Mouse (Mus musculus) liver, embryonic 15.5 days (tissue): ENCODE results near the gene Ralgapa2. TPM values are rescaled to one million over a fixed set of nuclear protein-coding genes. Genes with fewer than 3 reads are reported as not detected.
A peak's percentile ranks its signal among the peaks of the same experiment; 100 is the strongest.

Experiments used
- ATAC-seq: fragments of 200-750 bp; cut with Nextera tagmentation; 2 replicates; pipeline ENCODE4 v1.8.0; 2017; ENCODE audit warnings: moderate number of reproducible peaks, mild to moderate bottlenecking, moderate library complexity; ENCODE audit not compliant: insufficient read depth
- H3K27ac ChIP-seq: fragments of 300-500 bp; sonication (generic); replicated peaks from 2 replicates; pipeline ENCODE4 v1.5.1; 2015; ENCODE audit warnings: mild to moderate bottlenecking, inconsistent platforms
- H3K27me3 ChIP-seq: fragments of 300-500 bp; sonication (generic); 2 replicates; pipeline ENCODE4 v1.6.1; 2015; ENCODE audit warnings: mild to moderate bottlenecking, inconsistent platforms
- H3K36me3 ChIP-seq: fragments of 300-500 bp; sonication (generic); replicated peaks from 2 replicates; pipeline ENCODE4 v1.6.1; 2015; ENCODE audit warnings: moderate library complexity, mild to moderate bottlenecking, inconsistent platforms
- H3K4me1 ChIP-seq: fragments of 300-500 bp; sonication (generic); replicated peaks from 2 replicates; pipeline ENCODE4 v1.6.1; 2015; ENCODE audit warnings: inconsistent platforms
- H3K4me2 ChIP-seq: fragments of 300-500 bp; sonication (generic); 2 replicates; pipeline ENCODE4 v1.6.1; 2015; ENCODE audit warnings: moderate library complexity, mild to moderate bottlenecking, inconsistent platforms
- H3K4me3 ChIP-seq: fragments of 300-500 bp; sonication (generic); replicated peaks from 2 replicates; pipeline ENCODE4 v1.5.1; 2015; ENCODE audit warnings: mild to moderate bottlenecking, inconsistent platforms
- H3K9ac ChIP-seq: fragments of 300-500 bp; sonication (generic); 2 replicates; pipeline ENCODE4 v1.6.1; 2015; ENCODE audit warnings: moderate library complexity, mild to moderate bottlenecking, inconsistent platforms
- H3K9me3 ChIP-seq: fragments of 300-500 bp; sonication (generic); replicated peaks from 2 replicates; pipeline ENCODE4 v1.6.1; 2016; ENCODE audit warnings: inconsistent platforms
- WGBS: fragments of 180-500 bp; shearing (Covaris S2); methylation state at CpG from one replicate; pipeline ENCODE4 v1.1.7; 2015; ENCODE audit warnings: mixed read lengths; ENCODE audit not compliant: insufficient replicate concordance; 5-methylcytosine and 5-hydroxymethylcytosine counted together
- polyA plus RNA-seq: library from polyadenylated mRNA; unstranded; fragments of >200 nt; fragmentation: Nextera tagmentation; extraction: Ambion mirVana; gene quantifications from 2 replicates; pipeline ENCODE4 v1.2.1, GENCODE M21; 2015

The Ralgapa2 gene
- polyA plus RNA-seq, 1 experiment from 2014 or later, result 3.5 TPM

DNA sequence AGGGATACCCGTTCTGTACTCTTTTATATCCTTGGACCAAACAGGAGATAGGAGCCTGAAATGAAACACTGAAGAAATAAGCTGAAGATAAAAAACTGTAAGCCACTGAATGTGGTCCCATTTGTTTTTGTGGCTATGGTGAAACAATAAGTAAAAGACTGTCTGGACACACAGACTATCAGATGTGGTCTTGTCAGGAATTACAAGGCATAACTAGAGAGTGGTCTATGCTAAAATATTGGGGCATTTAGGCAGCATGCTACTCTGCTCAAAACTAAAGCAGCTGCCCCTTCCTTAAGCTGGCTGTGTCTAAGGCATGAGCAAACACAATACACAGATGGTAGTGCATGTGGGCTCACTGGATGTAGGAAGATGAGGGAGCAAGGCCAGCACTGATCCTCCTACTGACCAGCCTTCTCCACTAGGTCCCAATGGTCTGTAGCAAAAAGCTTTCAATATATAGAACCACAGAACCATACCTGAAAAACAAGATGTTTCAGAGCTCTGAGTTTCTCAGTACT, 211.6 kb downstream of the Ralgapa2 start:
- ATAC-seq, result no peak
- Histone ChIP-seq H3K9me3 (no peaks in the 10 kb centered on the region), H3K36me3 (no peaks in the 10 kb centered on the region), H3K27me3 (no peaks in the 10 kb centered on the region), H3K9ac (no peak overlapping the region), H3K4me2 (no peak overlapping the region), H3K27ac (no peak overlapping the region), H3K4me1 (no peaks in the 10 kb centered on the region), H3K4me3 (no peak overlapping the region)
- WGBS, result 65% methylated on average over 1 of the region's 1 CpGs

DNA sequence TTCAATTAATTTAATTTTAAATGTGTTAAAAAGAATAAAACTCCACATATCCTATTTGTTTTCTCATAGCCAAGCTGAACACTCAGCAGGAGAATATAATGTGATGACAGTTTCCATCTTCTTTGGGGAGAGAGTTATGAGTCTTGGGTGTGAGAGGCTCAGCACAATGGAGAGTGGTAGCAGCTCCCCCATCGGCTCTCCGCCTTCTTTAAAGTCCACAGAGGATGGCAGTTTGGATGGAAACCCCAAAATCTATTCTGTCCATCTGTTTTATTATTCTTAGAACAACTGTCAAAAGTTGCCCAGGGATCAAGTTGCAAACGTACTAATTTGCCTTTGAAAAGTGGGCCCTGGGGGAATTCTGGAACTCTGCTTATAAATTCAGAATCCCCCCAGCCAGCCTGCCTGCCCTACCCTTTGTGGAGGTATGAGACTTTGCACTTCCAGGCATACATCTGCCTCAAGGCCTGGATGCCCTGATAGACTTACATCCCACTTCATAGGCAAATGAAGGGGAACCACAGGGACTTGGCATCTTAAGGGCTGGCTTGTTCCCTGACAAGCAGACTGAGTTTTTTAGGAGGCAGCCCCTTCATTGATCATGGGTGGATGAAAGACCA, 212.2 kb downstream of the Ralgapa2 start:
- Histone ChIP-seq H3K36me3 (no peaks in the 10 kb centered on the region), H3K4me1 (no peaks in the 10 kb centered on the region), H3K27me3 (no peaks in the 10 kb centered on the region), H3K9me3 (no peaks in the 10 kb centered on the region), H3K4me3 (no peak overlapping the region), H3K4me2 (no peak overlapping the region), H3K9ac (no peak overlapping the region), H3K27ac (no peak overlapping the region)
- WGBS, result 60% methylated on average over 3 of the region's 3 CpGs
- ATAC-seq, result no peak

DNA sequence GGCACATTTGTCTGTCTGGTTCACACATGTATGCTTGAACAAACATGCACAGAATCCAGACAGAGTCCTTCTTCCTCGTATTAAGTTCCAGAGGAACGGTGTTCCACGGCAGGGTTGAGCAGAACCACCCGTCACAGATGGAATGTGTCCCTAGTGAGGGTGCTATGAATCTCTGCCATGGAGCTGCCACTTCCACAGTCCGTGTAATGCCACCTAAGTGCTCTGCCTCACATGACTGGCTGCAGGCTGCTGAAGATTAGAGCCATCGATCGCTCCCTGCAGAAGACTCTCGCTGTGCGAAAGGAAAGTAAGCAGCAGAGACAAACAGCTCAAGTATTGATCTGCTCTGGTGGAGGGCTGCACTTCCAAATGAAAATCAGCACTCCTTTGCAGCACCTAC, 218.6 kb downstream of the Ralgapa2 start:
- H3K4me2 ChIP-seq, result no peak overlapping the region
- H3K36me3 ChIP-seq, result no peaks in the 10 kb centered on the region
- H3K9ac ChIP-seq, result no peak overlapping the region
- ATAC-seq, result no peak
- H3K27ac ChIP-seq, result no peak overlapping the region
- H3K27me3 ChIP-seq, result no peaks in the 10 kb centered on the region
- H3K9me3 ChIP-seq, result no peaks in the 10 kb centered on the region
- 73% methylated on average over 9 of the region's 9 CpGs for WGBS
- no peaks in the 10 kb centered on the region for H3K4me1 ChIP-seq
- H3K4me3 ChIP-seq, result no peak overlapping the region

DNA sequence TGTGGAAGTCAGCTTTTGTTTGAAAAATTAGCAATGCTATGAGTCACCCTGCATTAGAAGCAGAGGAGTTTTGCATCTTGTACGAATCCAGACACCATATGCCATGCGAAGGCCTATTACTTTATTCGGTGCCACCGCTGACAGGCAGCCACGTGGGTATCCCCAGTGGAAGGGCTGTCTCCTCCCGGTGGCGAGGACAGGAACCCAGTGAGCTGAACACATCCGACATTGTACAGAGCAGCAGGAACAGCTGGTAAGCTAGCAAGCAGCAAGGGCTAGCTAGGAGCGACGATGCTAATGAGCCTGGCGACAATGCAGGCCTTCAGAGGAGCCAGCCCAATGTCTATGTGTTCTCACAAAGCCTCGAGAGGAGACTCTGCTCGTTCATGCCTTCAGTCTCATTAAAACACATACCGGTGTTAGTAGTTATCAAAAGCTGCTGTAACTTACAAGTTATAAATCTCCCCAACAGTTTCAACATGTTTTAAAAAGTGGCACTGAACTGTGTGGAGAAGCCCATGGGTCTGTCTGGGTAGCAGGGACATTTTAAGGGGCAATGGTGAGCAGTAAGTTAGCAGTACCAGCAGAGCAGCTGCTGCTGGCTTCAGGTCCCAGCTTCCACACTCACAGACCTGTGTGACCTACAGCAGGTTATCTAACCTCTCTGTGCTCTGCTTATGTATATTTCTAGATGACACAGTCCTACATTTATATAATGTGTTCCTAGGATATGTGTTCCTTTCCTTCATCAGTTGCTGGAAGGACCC, 221.1 kb downstream of the Ralgapa2 start:
- Histone ChIP-seq H3K36me3 (no peaks in the 10 kb centered on the region), H3K9me3 (no peaks in the 10 kb centered on the region), H3K4me3 (no peak overlapping the region), H3K9ac (no peak overlapping the region), H3K27ac (no peak overlapping the region), H3K4me1 (no peaks in the 10 kb centered on the region), H3K27me3 (no peaks in the 10 kb centered on the region), H3K4me2 (no peak overlapping the region)
- 61% methylated on average over 14 of the region's 14 CpGs for WGBS
- no peak for ATAC-seq

DNA sequence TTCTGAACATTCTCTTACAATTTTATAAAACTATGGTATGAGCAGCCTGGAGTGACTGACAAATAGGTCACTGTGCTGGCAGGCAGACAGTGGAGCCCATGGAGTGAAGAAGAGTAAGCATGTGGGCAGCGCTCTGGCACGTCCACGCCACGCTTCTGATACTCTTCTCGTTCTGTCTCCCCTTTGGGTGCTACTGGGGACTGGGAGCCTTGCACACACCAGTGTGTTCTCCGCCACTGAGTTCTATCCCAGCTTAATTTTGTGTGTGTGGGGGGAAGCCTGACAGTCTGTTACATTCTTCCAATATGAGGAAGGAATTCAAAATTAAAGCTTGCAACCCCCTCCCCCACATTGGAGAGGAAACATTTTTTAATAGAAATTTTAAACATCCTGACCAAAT, 221.8 kb downstream of the Ralgapa2 start:
- no peaks in the 10 kb centered on the region for H3K4me1 ChIP-seq
- no peak overlapping the region for H3K9ac ChIP-seq
- H3K4me3 ChIP-seq, result no peak overlapping the region
- 79% methylated on average over 6 of the region's 6 CpGs for WGBS
- H3K36me3 ChIP-seq, result no peaks in the 10 kb centered on the region
- H3K9me3 ChIP-seq, result no peaks in the 10 kb centered on the region
- no peak for ATAC-seq
- no peak overlapping the region for H3K4me2 ChIP-seq
- H3K27me3 ChIP-seq, result no peaks in the 10 kb centered on the region
- no peak overlapping the region for H3K27ac ChIP-seq

DNA sequence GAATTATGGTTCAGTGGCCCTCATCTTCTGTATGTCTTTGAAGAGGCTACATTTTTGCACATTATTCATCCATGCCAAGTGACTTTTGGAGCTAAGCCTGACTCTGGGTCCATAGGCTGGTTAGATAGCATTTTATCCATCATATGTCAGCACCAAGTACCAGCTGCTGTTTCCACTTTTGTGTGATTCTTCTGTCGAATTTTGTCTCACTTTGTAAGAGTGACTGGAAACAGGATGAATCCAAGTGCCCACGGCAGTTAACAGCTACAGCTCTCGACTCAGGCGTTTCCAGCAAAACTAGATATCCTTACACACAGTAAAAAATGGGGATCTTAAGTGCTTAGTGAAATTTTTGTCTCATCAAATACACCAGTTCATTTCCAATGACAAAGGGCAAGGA, 222.8 kb downstream of the Ralgapa2 start:
- H3K27ac ChIP-seq, result no peak overlapping the region
- ATAC-seq, result no peak
- WGBS, result 62% methylated on average over 4 of the region's 4 CpGs
- H3K4me3 ChIP-seq, result no peak overlapping the region
- no peaks in the 10 kb centered on the region for H3K4me1 ChIP-seq
- H3K36me3 ChIP-seq, result no peaks in the 10 kb centered on the region
- H3K9me3 ChIP-seq, result no peaks in the 10 kb centered on the region
- no peak overlapping the region for H3K9ac ChIP-seq
- H3K4me2 ChIP-seq, result no peak overlapping the region
- no peaks in the 10 kb centered on the region for H3K27me3 ChIP-seq

DNA sequence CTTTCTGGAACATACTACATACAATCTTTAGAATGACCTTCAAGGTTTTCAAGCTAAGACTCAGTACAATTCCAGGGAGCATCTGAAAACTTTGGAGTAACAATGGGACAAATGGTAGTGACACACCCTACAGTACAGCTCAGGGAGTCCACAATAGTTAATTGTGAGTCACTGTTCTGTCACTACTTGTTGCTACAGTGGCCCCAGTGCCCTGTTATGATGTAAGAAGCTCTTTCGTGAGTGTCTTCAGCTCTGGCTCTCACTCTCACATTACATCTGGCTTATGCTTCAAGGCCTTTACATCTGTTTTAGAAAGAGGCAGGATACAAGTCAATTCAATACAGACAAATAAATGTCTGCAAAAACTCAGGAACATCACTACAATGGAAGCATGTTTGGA, 223.8 kb downstream of the Ralgapa2 start:
- H3K9me3 ChIP-seq, result no peaks in the 10 kb centered on the region
- no peak overlapping the region for H3K4me2 ChIP-seq
- ATAC-seq, result no peak
- H3K9ac ChIP-seq, result no peak overlapping the region
- no peaks in the 10 kb centered on the region for H3K27me3 ChIP-seq
- H3K27ac ChIP-seq, result no peak overlapping the region
- no peaks in the 10 kb centered on the region for H3K4me1 ChIP-seq
- H3K4me3 ChIP-seq, result no peak overlapping the region
- H3K36me3 ChIP-seq, result no peaks in the 10 kb centered on the region
- 82% methylated on average over 1 of the region's 1 CpGs for WGBS

DNA sequence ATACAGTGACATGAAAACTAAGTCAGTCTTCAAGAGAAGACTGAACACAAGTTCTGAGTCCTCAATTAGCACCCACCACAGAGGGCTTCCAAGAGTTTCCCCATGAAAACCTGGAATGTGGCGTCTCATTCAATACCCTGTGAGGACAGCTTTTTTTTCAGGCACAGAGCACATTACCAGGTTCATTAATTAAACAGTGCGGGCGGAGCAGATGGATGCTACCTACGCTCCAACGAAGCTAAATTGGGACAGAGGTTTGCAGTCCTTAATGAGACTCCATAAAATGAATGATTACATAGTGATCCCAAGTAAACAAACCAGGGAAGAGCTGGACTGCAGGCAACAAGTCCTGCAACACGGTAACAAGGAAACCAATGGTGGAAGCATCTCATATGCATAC, 224.6 kb downstream of the Ralgapa2 start:
- Histone ChIP-seq H3K4me2 (no peak overlapping the region), H3K9me3 (no peaks in the 10 kb centered on the region), H3K36me3 (no peaks in the 10 kb centered on the region), H3K4me1 (no peaks in the 10 kb centered on the region), H3K4me3 (no peak overlapping the region), H3K9ac (no peak overlapping the region), H3K27ac (no peak overlapping the region), H3K27me3 (no peaks in the 10 kb centered on the region)
- WGBS, result 78% methylated on average over 6 of the region's 6 CpGs
- no peak for ATAC-seq

DNA sequence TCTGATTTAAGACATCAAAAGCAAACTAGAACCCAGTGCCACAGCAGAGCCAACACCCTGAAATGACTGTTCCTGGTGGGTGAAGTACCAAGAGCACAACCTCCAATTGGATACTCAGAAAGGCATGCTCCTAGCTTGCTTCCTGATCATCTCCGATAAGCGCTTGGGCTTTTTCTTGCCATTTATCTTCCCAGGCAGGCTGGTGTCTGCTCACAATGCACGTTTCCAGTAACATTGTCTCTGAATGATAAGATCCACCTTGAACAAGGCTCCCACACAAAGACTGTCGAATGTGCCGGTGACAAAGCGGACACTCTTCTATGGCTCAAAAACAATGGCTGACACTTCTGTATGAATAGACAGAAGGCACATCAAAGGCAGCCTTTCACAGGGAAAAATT, 230.8 kb downstream of the Ralgapa2 start:
- Histone ChIP-seq H3K4me3 (no peak overlapping the region), H3K4me1 (no peaks in the 10 kb centered on the region; the same call in 1 of the 2 replicates), H3K36me3 (no peaks in the 10 kb centered on the region), H3K27me3 (no peaks in the 10 kb centered on the region), H3K27ac (no peak overlapping the region), H3K9ac (no peak overlapping the region), H3K9me3 (no peaks in the 10 kb centered on the region), H3K4me2 (no peak overlapping the region)
- 0 out of 2 replicates have a peak, but pooled peaks have one; percentile 22 for ATAC-seq
- 34% methylated on average over 6 of the region's 6 CpGs for WGBS

DNA sequence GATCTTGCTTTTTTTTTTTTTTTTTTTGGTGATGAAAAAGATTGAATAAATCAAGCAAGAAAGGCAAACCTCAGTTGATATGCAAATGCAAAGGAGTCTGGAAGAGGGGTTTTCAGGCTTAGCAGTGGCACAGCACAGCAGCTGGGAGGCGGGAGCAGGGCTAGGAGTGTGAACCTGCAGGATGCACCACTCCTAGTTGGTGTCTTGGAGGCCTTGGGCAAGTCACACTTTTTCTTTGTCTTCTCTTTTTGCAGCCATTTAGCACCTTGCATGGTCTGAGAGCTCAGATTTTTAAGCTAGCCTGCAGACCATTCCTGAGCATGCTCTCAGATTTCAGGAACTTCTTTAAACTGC, 231.2 kb downstream of the Ralgapa2 start:
- 63% methylated on average over 1 of the region's 1 CpGs for WGBS
- no peak overlapping the region for H3K4me2 ChIP-seq
- no peaks in the 10 kb centered on the region for H3K36me3 ChIP-seq
- no peaks in the 10 kb centered on the region for H3K27me3 ChIP-seq
- no peaks in the 10 kb centered on the region; the same call in 1 of the 2 replicates for H3K4me1 ChIP-seq
- H3K4me3 ChIP-seq, result no peak overlapping the region
- no peak overlapping the region for H3K27ac ChIP-seq
- no peak overlapping the region for H3K9ac ChIP-seq
- H3K9me3 ChIP-seq, result no peaks in the 10 kb centered on the region
- no peak for ATAC-seq

DNA sequence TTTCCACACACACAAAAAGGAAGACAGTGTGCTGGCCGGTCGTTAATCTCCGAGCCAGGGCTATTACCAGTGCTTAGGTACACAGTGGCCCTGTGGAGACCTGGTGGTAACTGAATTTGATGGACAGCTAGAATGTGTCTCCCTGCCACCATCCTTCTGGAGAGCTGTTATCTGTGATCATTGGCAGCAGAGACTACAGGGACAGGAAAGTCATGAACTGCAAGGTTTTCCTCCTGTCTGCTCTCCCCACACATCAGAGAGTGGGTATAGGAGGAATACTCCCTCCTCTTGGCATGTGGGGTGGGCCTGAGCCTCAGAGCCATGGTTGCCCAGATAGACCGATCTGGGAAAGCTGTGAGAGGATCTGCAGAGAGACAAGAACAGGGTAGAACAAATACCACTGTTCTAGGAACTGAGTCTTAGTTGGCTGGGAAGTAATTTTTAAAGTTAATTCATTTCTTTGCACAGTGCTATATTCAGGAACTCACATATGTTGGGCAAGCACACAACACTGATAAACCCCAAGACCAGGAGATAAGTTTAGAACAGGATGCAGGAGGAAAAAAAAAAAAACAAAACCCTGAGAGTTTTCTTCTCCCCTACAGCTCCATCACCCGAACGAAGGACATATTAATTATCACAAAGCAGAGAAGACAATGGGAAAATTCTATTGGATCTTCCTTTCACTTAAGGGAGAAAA, 231.8 kb downstream of the Ralgapa2 start:
- Histone ChIP-seq H3K4me3 (no peak overlapping the region), H3K36me3 (no peaks in the 10 kb centered on the region), H3K9me3 (no peaks in the 10 kb centered on the region), H3K27ac (no peak overlapping the region), H3K9ac (no peak overlapping the region), H3K27me3 (no peaks in the 10 kb centered on the region), H3K4me2 (no peak overlapping the region), H3K4me1 (no peaks in the 10 kb centered on the region; the same call in 1 of the 2 replicates)
- 53% methylated on average over 6 of the region's 6 CpGs for WGBS
- no peak for ATAC-seq
